Mouse (Mus musculus): ENCODE results near the gene Wdr78. TPM values are rescaled to one million over a fixed set of nuclear protein-coding genes. Genes with fewer than 3 reads are reported as not detected.

The Wdr78 gene
- polyA plus RNA-seq (2016; fragmentation: Nextera tagmentation; extraction: Ambion mirVana): 4.9 and 5.9 TPM in 2 replicates

- no peaks in the 10 kb centered on the region for H3K36me3 ChIP-seq
- peaks cover 24% of the 10 kb centered on the region for H3K4me1 ChIP-seq
- ATAC-seq (ENCODE audit: low FRiP score, low read depth): peak; percentile 100
- H3K27ac ChIP-seq: peak within 1 kb of the TSS; percentile 99
- H3K4me2 ChIP-seq (replicated peaks): peak within 1 kb of the TSS; percentile 68
- H3K27me3 ChIP-seq (replicated peaks): no peaks in the 10 kb centered on the region
- no peaks in the 10 kb centered on the region for H3K9me3 ChIP-seq
- peak within 1 kb of the TSS; percentile 78 for H3K9ac ChIP-seq
- peak within 1 kb of the TSS; percentile 68 for H3K4me3 ChIP-seq
- WGBS: under 1% methylated on average over 85 of the region's 90 CpGs
Observed at GRCm38 (mm10) chr4:103114184-103115111, at the start of gene Wdr78, which contains the start of gene Mier1. Gene Wdr78, minus strand, starts transcription at chr4:103114555. Gene Mier1, plus strand, starts transcription at chr4:103114390.

GRCm38 (mm10) chr4:103158781-103159180 is 44.4 kb upstream of the Wdr78 start:
- H3K4me3 ChIP-seq: no peak overlapping the region
- ATAC-seq (ENCODE audit: low FRiP score, low read depth): no peak
- H3K4me1 ChIP-seq: no peaks in the 10 kb centered on the region
- no peak overlapping the region for H3K27ac ChIP-seq
- no peak overlapping the region for H3K9ac ChIP-seq
- peaks cover 46% of the 10 kb centered on the region for H3K36me3 ChIP-seq
- H3K27me3 ChIP-seq (replicated peaks): no peaks in the 10 kb centered on the region
- H3K4me2 ChIP-seq (replicated peaks): no peak overlapping the region
- H3K9me3 ChIP-seq: no peaks in the 10 kb centered on the region
- WGBS: 91% methylated on average over 4 of the region's 4 CpGs

- ATAC-seq (ENCODE audit: low FRiP score, low read depth): no peak
- no peak overlapping the region for H3K27ac ChIP-seq
- no peak overlapping the region for H3K4me2 ChIP-seq (replicated peaks)
- H3K9me3 ChIP-seq: no peaks in the 10 kb centered on the region
- WGBS: 86% methylated on average over 5 of the region's 5 CpGs
- no peaks in the 10 kb centered on the region for H3K27me3 ChIP-seq (replicated peaks)
- H3K4me3 ChIP-seq: no peak overlapping the region
- H3K36me3 ChIP-seq: peaks cover 57% of the 10 kb centered on the region
- no peaks in the 10 kb centered on the region for H3K4me1 ChIP-seq
- no peak overlapping the region for H3K9ac ChIP-seq
Observed at GRCm38 (mm10) chr4:103151946-103152345, 37.6 kb upstream of the Wdr78 start.

GRCm38 (mm10) chr4:103146339-103146738 is 32.0 kb upstream of the Wdr78 start:
- H3K9me3 ChIP-seq: no peaks in the 10 kb centered on the region
- no peak overlapping the region for H3K4me2 ChIP-seq (replicated peaks)
- peaks cover 38% of the 10 kb centered on the region for H3K36me3 ChIP-seq
- no peak for ATAC-seq (ENCODE audit: low FRiP score, low read depth)
- no peak overlapping the region for H3K9ac ChIP-seq
- 50% methylated on average over 5 of the region's 5 CpGs for WGBS
- H3K4me3 ChIP-seq: no peak overlapping the region
- no peaks in the 10 kb centered on the region for H3K4me1 ChIP-seq
- no peaks in the 10 kb centered on the region for H3K27me3 ChIP-seq (replicated peaks)
- no peak overlapping the region for H3K27ac ChIP-seq

GRCm38 (mm10) chr4:103136946-103137345 is 22.6 kb upstream of the Wdr78 start:
- Histone ChIP-seq H3K9ac (no peak overlapping the region), H3K4me2 (replicated peaks) (no peak overlapping the region), H3K27me3 (replicated peaks) (no peaks in the 10 kb centered on the region), H3K27ac (no peak overlapping the region), H3K9me3 (no peaks in the 10 kb centered on the region), H3K36me3 (peaks cover 12% of the 10 kb centered on the region), H3K4me3 (no peak overlapping the region), H3K4me1 (no peaks in the 10 kb centered on the region)
- 95% methylated on average over 1 of the region's 1 CpGs for WGBS
- no peak for ATAC-seq (ENCODE audit: low FRiP score, low read depth)

- Histone ChIP-seq H3K27ac (no peak overlapping the region), H3K4me1 (no peaks in the 10 kb centered on the region), H3K9me3 (no peaks in the 10 kb centered on the region), H3K9ac (no peak overlapping the region), H3K27me3 (replicated peaks) (no peaks in the 10 kb centered on the region), H3K4me2 (replicated peaks) (no peak overlapping the region), H3K4me3 (no peak overlapping the region), H3K36me3 (peaks cover 3% of the 10 kb centered on the region; the same call in 1 of the 2 replicates)
- no peak for ATAC-seq (ENCODE audit: low FRiP score, low read depth)
- WGBS: 96% methylated on average over 4 of the region's 4 CpGs
Observed at GRCm38 (mm10) chr4:103126533-103126932, 12.2 kb upstream of the Wdr78 start.

- no peak overlapping the region for H3K4me2 ChIP-seq (replicated peaks)
- H3K9ac ChIP-seq: no peak overlapping the region
- no peaks in the 10 kb centered on the region for H3K36me3 ChIP-seq
- ATAC-seq (ENCODE audit: low FRiP score, low read depth): no peak
- H3K27ac ChIP-seq: no peak overlapping the region
- peaks cover 11% of the 10 kb centered on the region for H3K4me1 ChIP-seq
- H3K4me3 ChIP-seq: no peak overlapping the region
- no peaks in the 10 kb centered on the region for H3K27me3 ChIP-seq (replicated peaks)
- H3K9me3 ChIP-seq: no peaks in the 10 kb centered on the region
Observed at GRCm38 (mm10) chr4:103123606-103124005, 9.3 kb upstream of the Wdr78 start.

GRCm38 (mm10) chr4:103123086-103123485 is 8.7 kb upstream of the Wdr78 start:
- Histone ChIP-seq H3K4me2 (replicated peaks) (no peak overlapping the region), H3K4me1 (peaks cover 12% of the 10 kb centered on the region), H3K4me3 (no peak overlapping the region), H3K27me3 (replicated peaks) (no peaks in the 10 kb centered on the region), H3K9ac (no peak overlapping the region), H3K27ac (no peak overlapping the region), H3K9me3 (no peaks in the 10 kb centered on the region), H3K36me3 (no peaks in the 10 kb centered on the region)
- 61% methylated on average over 2 of the region's 2 CpGs for WGBS
- ATAC-seq (ENCODE audit: low FRiP score, low read depth): no peak

GRCm38 (mm10) chr4:103120874-103121389 is 6.6 kb upstream of the Wdr78 start:
- WGBS: 86% methylated on average over 9 of the region's 9 CpGs
- no peak for ATAC-seq (ENCODE audit: low FRiP score, low read depth)
- peaks cover 12% of the 10 kb centered on the region for H3K4me1 ChIP-seq
- no peaks in the 10 kb centered on the region for H3K27me3 ChIP-seq (replicated peaks)
- no peak overlapping the region for H3K4me3 ChIP-seq
- no peak overlapping the region for H3K27ac ChIP-seq
- peak overlapping the region; percentile 67 for H3K4me2 ChIP-seq (replicated peaks)
- H3K9ac ChIP-seq: no peak overlapping the region
- no peaks in the 10 kb centered on the region for H3K9me3 ChIP-seq
- H3K36me3 ChIP-seq: no peaks in the 10 kb centered on the region

- H3K4me1 ChIP-seq: peaks cover 15% of the 10 kb centered on the region
- no peak for ATAC-seq (ENCODE audit: low FRiP score, low read depth)
- H3K4me3 ChIP-seq: peak overlapping the region; percentile 90; the same call in 1 of the 2 replicates
- no peaks in the 10 kb centered on the region for H3K36me3 ChIP-seq
- no peaks in the 10 kb centered on the region for H3K27me3 ChIP-seq (replicated peaks)
- H3K4me2 ChIP-seq (replicated peaks): peak overlapping the region; percentile 67
- H3K9ac ChIP-seq: peak overlapping the region; percentile 86; the same call in 1 of the 2 replicates
- H3K27ac ChIP-seq: no peak overlapping the region
- H3K9me3 ChIP-seq: no peaks in the 10 kb centered on the region
- WGBS: 54% methylated on average over 3 of the region's 3 CpGs
Observed at GRCm38 (mm10) chr4:103120395-103120794, 6.0 kb upstream of the Wdr78 start.

GRCm38 (mm10) chr4:103120028-103120384 is 5.7 kb upstream of the Wdr78 start:
- H3K9me3 ChIP-seq: no peaks in the 10 kb centered on the region
- H3K4me2 ChIP-seq (replicated peaks): peak overlapping the region; percentile 67
- peak overlapping the region; percentile 90 for H3K4me3 ChIP-seq
- no peak overlapping the region for H3K27ac ChIP-seq
- H3K36me3 ChIP-seq: no peaks in the 10 kb centered on the region
- H3K27me3 ChIP-seq (replicated peaks): no peaks in the 10 kb centered on the region
- WGBS: 20% methylated on average over 4 of the region's 4 CpGs
- peak overlapping the region; percentile 86 for H3K9ac ChIP-seq
- peaks cover 18% of the 10 kb centered on the region for H3K4me1 ChIP-seq
- no peak for ATAC-seq (ENCODE audit: low FRiP score, low read depth)

- Histone ChIP-seq H3K4me1 (peaks cover 20% of the 10 kb centered on the region), H3K9me3 (no peaks in the 10 kb centered on the region), H3K36me3 (no peaks in the 10 kb centered on the region), H3K27me3 (replicated peaks) (no peaks in the 10 kb centered on the region), H3K9ac (peak overlapping the region; percentile 86), H3K4me2 (replicated peaks) (peak overlapping the region; percentile 67), H3K27ac (peak overlapping the region; percentile 69), H3K4me3 (peak overlapping the region; percentile 90)
- peak; percentile 52 for ATAC-seq (ENCODE audit: low FRiP score, low read depth)
- under 1% methylated on average over 96 of the region's 111 CpGs for WGBS
Observed at GRCm38 (mm10) chr4:103119229-103120027, 5.1 kb upstream of the Wdr78 start.
